Mouse (Mus musculus) cerebellum, adult 2 months (tissue): ENCODE measurements around the gene Alcam. TPM values are rescaled to one million over a fixed set of nuclear protein-coding genes. Genes with fewer than 3 reads are reported as not detected.

Source experiments
- DNase-seq, 2 experiments: peaks; one replicate each; pipeline ENCODE4 v3.0.0; 2021
- H3K27ac ChIP-seq: fragments of 200-500 bp; 2 replicates; pipeline ENCODE4 v1.5.1; 2012; ENCODE audit warnings: low read length, control low read depth, inconsistent platforms; ENCODE audit not compliant: insufficient read depth
- H3K27me3 ChIP-seq: fragments of 200-500 bp; 2 replicates; pipeline ENCODE4 v1.6.1; 2012; ENCODE audit warnings: inconsistent platforms, mild to moderate bottlenecking, low read length, moderate library complexity; ENCODE audit not compliant: control insufficient read depth, insufficient read depth
- H3K4me1 ChIP-seq: fragments of 200-500 bp; 2 replicates; pipeline ENCODE4 v1.6.1; 2011; ENCODE audit warnings: low read length; ENCODE audit not compliant: control insufficient read depth, insufficient read depth
- H3K4me3 ChIP-seq: fragments of 200-500 bp; replicated peaks from 2 replicates; pipeline ENCODE3; 2011; ENCODE audit warnings: mild to moderate bottlenecking, low read depth, low read length, control low read depth; ENCODE audit not compliant: insufficient read depth
- CTCF ChIP-seq: fragments of 200-500 bp; IDR thresholded peaks from 2 replicates; pipeline ENCODE4 v1.5.1; 2011; ENCODE audit warnings: low read depth, mild to moderate bottlenecking, control low read depth, low read length, moderate library complexity, borderline replicate concordance; ENCODE audit not compliant: insufficient read depth
- POLR2A ChIP-seq: fragments of 200-500 bp; IDR thresholded peaks from 2 replicates; pipeline ENCODE4 v1.6.1; 2011; ENCODE audit warnings: low read length, control low read depth, borderline replicate concordance; ENCODE audit not compliant: insufficient read depth
- WGBS: fragments of 180-500 bp; shearing (Covaris S2); methylation state at CpG from one replicate; pipeline ENCODE4 v1.1.7; 2018; 5-methylcytosine and 5-hydroxymethylcytosine counted together
- polyA plus RNA-seq: library from polyadenylated mRNA; depleted of rRNA; stranded (reverse); fragments of >200 nt; gene quantifications from 2 replicates; pipeline ENCODE4 v1.2.3, GENCODE M21; 2012

Gene Alcam
- polyA plus RNA-seq, 1 experiment, result 23.4 TPM

DNA sequence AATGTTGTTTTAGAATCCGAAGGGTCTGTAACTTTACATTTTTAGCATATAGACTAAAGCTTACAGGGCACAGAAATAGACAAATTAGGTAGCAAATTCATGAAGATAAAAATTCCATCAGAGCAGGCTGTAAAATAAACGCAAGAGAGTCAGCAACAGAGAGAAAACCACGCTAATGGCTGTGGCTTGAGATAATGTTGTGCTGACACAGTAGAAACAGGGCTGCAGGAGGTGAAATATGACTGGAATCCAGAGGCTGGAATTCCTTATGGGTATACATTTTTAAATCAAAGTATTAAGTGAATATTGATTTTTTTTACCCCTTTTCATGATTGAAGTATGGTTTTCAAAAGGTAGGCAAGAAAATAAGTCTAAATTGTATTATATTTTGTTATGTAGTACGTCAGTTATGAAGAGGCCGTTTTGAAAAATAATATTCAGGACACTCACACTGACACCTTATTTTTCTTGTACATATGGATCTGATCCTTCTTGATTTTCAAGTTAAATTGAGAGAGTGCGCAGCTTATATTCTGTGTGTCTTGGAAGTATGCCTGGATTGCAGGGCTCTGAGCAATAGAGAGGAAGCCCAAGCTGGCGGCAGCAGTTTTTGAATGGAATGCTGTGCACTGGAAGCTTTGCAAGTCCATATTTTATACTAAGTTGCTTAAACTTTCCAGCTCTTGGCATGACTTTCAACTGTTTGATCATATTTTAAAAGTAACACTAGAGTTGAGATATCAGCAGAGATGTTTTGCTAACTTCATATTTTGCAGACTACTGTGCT, 74.9 kb downstream of the Alcam start:
- no peak for DNase-seq
- TF ChIP-seq CTCF, result no peak
- no peak for TF ChIP-seq POLR2A
- no peaks in the 10 kb centered on the region for H3K27me3 ChIP-seq
- no peak overlapping the region for H3K27ac ChIP-seq
- H3K4me1 ChIP-seq, result no peaks in the 10 kb centered on the region
- WGBS, result 83% methylated on average over 7 of the region's 7 CpGs
- H3K4me3 ChIP-seq, result no peak overlapping the region

DNA sequence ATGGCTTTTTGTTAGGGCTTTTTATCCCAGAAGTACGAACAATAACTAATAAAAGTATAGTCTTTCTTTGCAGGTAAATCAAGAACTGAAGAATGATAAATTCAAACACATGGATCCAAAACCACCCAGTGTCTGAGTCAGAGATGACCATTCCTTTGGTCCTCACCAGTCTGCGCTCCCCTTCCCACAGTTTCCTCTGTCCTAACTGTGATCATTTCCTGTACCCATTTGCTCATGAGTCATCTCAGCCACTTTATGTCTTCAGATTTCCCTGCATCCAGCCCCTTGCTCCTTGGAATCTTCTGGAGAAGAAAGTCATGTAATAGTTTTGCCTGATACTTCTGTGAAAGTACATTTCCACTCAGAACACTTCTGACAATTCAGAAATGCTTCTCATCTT, 77.0 kb downstream of the Alcam start:
- 99% methylated on average over 2 of the region's 2 CpGs for WGBS
- TF ChIP-seq POLR2A, result no peak
- no peak for TF ChIP-seq CTCF
- Histone ChIP-seq H3K4me3 (no peak overlapping the region), H3K27ac (no peak overlapping the region), H3K4me1 (no peaks in the 10 kb centered on the region), H3K27me3 (no peaks in the 10 kb centered on the region)
- no peak for DNase-seq

GRCm38 (mm10) chr16:52371956-52372355, 81.9 kb downstream of the Alcam start:
- Histone ChIP-seq H3K4me1 (no peaks in the 10 kb centered on the region), H3K27me3 (no peaks in the 10 kb centered on the region), H3K27ac (no peak overlapping the region), H3K4me3 (no peak overlapping the region)
- no peak for DNase-seq
- WGBS, result 91% methylated on average over 2 of the region's 2 CpGs
- TF ChIP-seq CTCF, result no peak
- no peak for TF ChIP-seq POLR2A

DNA sequence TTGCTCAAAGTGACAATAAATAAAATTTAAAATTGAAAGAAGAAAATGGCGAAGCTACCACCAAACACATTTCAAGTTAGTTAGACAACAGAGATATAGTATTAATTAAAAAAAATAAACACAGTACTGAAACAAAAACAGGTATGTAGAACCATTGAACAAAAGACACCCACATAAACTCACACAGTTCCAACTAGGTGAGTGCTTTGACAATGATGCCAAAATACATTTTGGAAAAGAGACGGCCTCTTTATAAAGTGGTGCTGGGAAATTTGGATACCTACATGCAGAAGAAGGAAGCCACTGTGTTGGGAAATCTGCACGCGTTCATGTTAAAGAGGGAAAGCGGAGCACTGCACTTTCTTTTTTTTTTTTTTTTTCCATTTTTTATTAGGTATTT, 85.4 kb downstream of the Alcam start:
- no peaks in the 10 kb centered on the region for H3K27me3 ChIP-seq
- DNase-seq, result no peak
- no peak overlapping the region for H3K4me3 ChIP-seq
- H3K27ac ChIP-seq, result no peak overlapping the region
- WGBS, result 94% methylated on average over 5 of the region's 5 CpGs
- TF ChIP-seq POLR2A (no peak), CTCF (no peak)
- no peaks in the 10 kb centered on the region for H3K4me1 ChIP-seq

DNA sequence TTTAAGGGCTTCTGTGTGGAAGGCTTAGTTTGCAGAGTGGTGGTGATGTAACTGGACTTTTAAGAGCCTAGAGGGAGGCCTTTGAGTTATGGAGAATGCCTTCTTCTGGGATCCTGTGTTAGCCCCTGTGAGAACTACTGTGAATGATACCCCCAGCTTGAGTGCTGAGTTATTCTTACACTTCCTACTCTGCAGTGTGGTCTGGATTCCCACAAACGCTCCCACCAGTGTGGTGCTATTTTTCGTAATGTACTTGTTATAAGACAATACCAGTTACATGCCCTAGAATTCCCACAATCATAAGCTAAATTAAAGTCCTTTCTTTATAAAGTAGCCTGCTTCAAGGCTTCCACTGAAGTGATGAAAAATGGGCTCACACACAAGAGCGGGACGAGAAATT, 87.0 kb downstream of the Alcam start:
- Histone ChIP-seq H3K4me3 (no peak overlapping the region), H3K4me1 (no peaks in the 10 kb centered on the region), H3K27me3 (no peaks in the 10 kb centered on the region), H3K27ac (no peak overlapping the region)
- DNase-seq, result no peak
- TF ChIP-seq CTCF, result no peak
- TF ChIP-seq POLR2A, result no peak
- 95% methylated on average over 4 of the region's 4 CpGs for WGBS

DNA sequence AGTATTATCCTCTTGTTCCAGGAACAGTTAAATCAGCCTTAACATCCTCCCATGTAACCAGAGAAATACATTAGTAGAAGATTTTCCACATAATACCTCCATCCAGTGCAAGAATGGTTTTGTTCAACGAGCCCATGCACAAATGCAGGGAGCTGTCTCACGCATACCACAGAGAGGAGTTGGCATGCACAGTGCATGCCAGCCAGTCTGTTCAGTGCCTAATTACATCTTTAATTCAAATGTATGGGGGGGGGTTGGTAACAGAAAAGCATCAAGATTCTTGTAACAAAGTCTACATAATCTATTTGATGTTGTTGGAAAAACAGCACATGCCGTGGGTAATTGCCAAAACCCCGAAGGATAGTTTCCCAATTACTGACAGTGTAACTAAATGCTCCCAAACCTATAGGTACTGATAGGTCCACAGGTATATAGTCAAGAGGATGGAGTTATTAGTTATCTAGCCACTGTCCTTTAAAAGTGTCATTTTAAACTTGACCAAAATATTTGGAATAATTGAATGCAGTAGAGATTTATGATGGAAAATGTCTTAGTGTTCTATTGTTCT, 89.8 kb downstream of the Alcam start:
- H3K27ac ChIP-seq, result no peak overlapping the region
- WGBS, result 58% methylated on average over 4 of the region's 4 CpGs
- TF ChIP-seq POLR2A (no peak), CTCF (no peak)

DNA sequence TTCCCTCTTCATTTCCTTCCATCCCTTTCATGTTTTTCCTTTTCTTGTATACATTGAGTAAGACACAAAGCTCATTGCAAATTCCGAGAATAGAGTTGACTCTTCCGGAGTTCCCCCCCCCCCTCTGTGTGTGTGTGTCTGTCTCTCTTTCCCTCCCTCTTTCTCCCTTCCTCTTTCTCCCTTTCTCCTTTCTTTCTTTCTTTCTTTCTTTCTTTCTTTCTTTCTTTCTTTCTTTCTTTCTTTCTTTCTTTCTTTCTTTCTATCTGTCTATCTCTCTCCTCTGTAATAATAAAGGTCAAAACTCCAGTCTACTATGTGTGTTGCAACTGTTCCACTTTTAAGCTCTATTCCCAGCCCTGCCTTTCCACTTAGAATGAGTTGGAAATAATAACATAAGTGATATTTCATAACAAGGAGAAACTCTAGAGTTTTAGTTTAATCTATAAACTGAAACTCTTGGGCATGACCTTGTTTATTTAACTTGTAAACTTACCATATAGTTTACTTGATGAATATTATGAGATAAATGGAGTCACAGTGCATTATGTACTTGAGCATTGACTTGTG, 110.3 kb downstream of the Alcam start:
- Histone ChIP-seq H3K4me1 (no peaks in the 10 kb centered on the region), H3K27ac (no peak overlapping the region), H3K27me3 (no peaks in the 10 kb centered on the region), H3K4me3 (no peak overlapping the region)
- DNase-seq, result no peak
- TF ChIP-seq POLR2A (no peak), CTCF (no peak)
- 98% methylated on average over 2 of the region's 2 CpGs for WGBS

More for the DNA sequence above, 89.8 kb downstream of the Alcam start:
- Histone ChIP-seq H3K4me3 (no peak overlapping the region), H3K27me3 (no peaks in the 10 kb centered on the region), H3K4me1 (no peaks in the 10 kb centered on the region)
- no peak for DNase-seq
